Mouse (Mus musculus) C2C12 (cell line): ENCODE measurements around the gene Atxn7l1. TPM values are rescaled to one million over a fixed set of nuclear protein-coding genes. Genes with fewer than 3 reads are reported as not detected.

Source experiments
- H3K27me3 ChIP-seq: one replicate; pipeline ENCODE4 v1.6.1; 2011; ENCODE audit not compliant: control insufficient read depth, insufficient read depth, insufficient read length
- H3K36me3 ChIP-seq: one replicate; pipeline ENCODE4 v1.6.1; 2011; ENCODE audit not compliant: control insufficient read depth, insufficient read depth
- H3K4me3 ChIP-seq: one replicate; pipeline ENCODE4 v1.5.1; 2011; ENCODE audit warnings: mild to moderate bottlenecking, control low read depth; ENCODE audit not compliant: poor library complexity, insufficient read depth, severe bottlenecking
- H3K79me2 ChIP-seq: one replicate; pipeline ENCODE4 v1.6.1; 2011; ENCODE audit not compliant: control insufficient read depth, insufficient read depth
- H3K79me3 ChIP-seq: one replicate; pipeline ENCODE4 v1.6.1; 2011; ENCODE audit warnings: low read depth, control low read depth
- H3ac ChIP-seq: one replicate; pipeline ENCODE3; 2011; ENCODE audit warnings: low read depth; ENCODE audit not compliant: control insufficient read depth, insufficient read length
- CEBPB ChIP-seq: IDR thresholded peaks from one replicate; pipeline ENCODE4 v1.6.1; 2011; ENCODE audit warnings: low read depth, mild to moderate bottlenecking, control low read depth, moderate library complexity
- CTCF ChIP-seq: IDR thresholded peaks from one replicate; pipeline ENCODE4 v1.5.1; 2011; ENCODE audit not compliant: control insufficient read depth, insufficient read depth, insufficient read length
- FOSL1 ChIP-seq: IDR thresholded peaks from one replicate; pipeline ENCODE4 v1.8.0; 2011; ENCODE audit warnings: mild to moderate bottlenecking, low read length; ENCODE audit not compliant: poor library complexity, insufficient read depth, severe bottlenecking
- MAX ChIP-seq: IDR thresholded peaks from one replicate; pipeline ENCODE4 v1.6.1; 2011; ENCODE audit warnings: mild to moderate bottlenecking, control low read depth
- MYOD1 ChIP-seq: IDR thresholded peaks from one replicate; pipeline ENCODE4 v1.6.1; 2011; ENCODE audit warnings: low read depth; ENCODE audit not compliant: control insufficient read depth, insufficient read length
- MYOG ChIP-seq: IDR thresholded peaks from one replicate; pipeline ENCODE4 v1.6.1; 2011; ENCODE audit not compliant: control insufficient read depth, insufficient read length; ENCODE audit errors: extremely low read depth
- USF1 ChIP-seq: IDR thresholded peaks from one replicate; pipeline ENCODE4 v1.6.1; 2011; ENCODE audit warnings: low read depth, mild to moderate bottlenecking, control low read depth, moderate library complexity
- polyA plus RNA-seq: library from polyadenylated mRNA; unstranded; fragments of >200 nt; fragmentation: generic; extraction: Trizol; gene quantifications from one replicate; pipeline ENCODE4 v1.2.1, GENCODE M21; 2012; ENCODE audit warnings: missing spikeins

Atxn7l1 gene
- polyA plus RNA-seq, 1 experiment = 14.6 TPM

GRCm38 (mm10) chr12:33174171-33174570 lies 26.7 kb downstream of the Atxn7l1 start:
- Histone ChIP-seq H3K4me3 (no peak overlapping the region), H3ac (no peak overlapping the region), H3K79me2 (peaks cover 91% of the 10 kb centered on the region), H3K79me3 (peaks cover 33% of the 10 kb centered on the region), H3K36me3 (peaks cover 14% of the 10 kb centered on the region), H3K27me3 (no peaks in the 10 kb centered on the region)
- TF ChIP-seq FOSL1 = no peak
- TF ChIP-seq USF1 = no peak
- no peak for TF ChIP-seq CTCF
- no peak for TF ChIP-seq MYOD1
- no peak for TF ChIP-seq MAX
- TF ChIP-seq CEBPB = no peak
- TF ChIP-seq MYOG = no peak

- TF ChIP-seq USF1 = peak; percentile 72
- no peak for TF ChIP-seq CEBPB
Measured at GRCm38 (mm10) chr12:33174675-33175357, 27.3 kb downstream of the Atxn7l1 start.

GRCm38 (mm10) chr12:33175621-33176554 lies 28.4 kb downstream of the Atxn7l1 start:
- peak overlapping the region; percentile 51 for H3ac ChIP-seq
- no peaks in the 10 kb centered on the region for H3K27me3 ChIP-seq
- TF ChIP-seq FOSL1 (no peak), MYOD1 (peak; percentile 72)
- H3K36me3 ChIP-seq = peaks cover 9% of the 10 kb centered on the region
- peaks cover 28% of the 10 kb centered on the region for H3K79me3 ChIP-seq
- peak overlapping the region; percentile 7 for H3K4me3 ChIP-seq
- peaks cover 91% of the 10 kb centered on the region for H3K79me2 ChIP-seq

More at GRCm38 (mm10) chr12:33174675-33175357, 27.3 kb downstream of the Atxn7l1 start:
- H3K36me3 ChIP-seq = peaks cover 9% of the 10 kb centered on the region
- no peak overlapping the region for H3K4me3 ChIP-seq
- H3K27me3 ChIP-seq = no peaks in the 10 kb centered on the region
- peaks cover 91% of the 10 kb centered on the region for H3K79me2 ChIP-seq
- no peak overlapping the region for H3ac ChIP-seq
- H3K79me3 ChIP-seq = peaks cover 32% of the 10 kb centered on the region

GRCm38 (mm10) chr12:33176555-33176900 lies 29.0 kb downstream of the Atxn7l1 start:
- no peaks in the 10 kb centered on the region for H3K27me3 ChIP-seq
- H3K79me3 ChIP-seq = peaks cover 24% of the 10 kb centered on the region
- H3ac ChIP-seq = no peak overlapping the region
- H3K36me3 ChIP-seq = peaks cover 7% of the 10 kb centered on the region
- no peak for TF ChIP-seq USF1
- TF ChIP-seq MAX = no peak
- TF ChIP-seq CEBPB = no peak
- no peak for TF ChIP-seq FOSL1
- TF ChIP-seq CTCF = no peak
- no peak for TF ChIP-seq MYOD1
- TF ChIP-seq MYOG = no peak
- H3K79me2 ChIP-seq = peaks cover 90% of the 10 kb centered on the region
- peak overlapping the region; percentile 7 for H3K4me3 ChIP-seq

GRCm38 (mm10) chr12:33180421-33180820 lies 32.9 kb downstream of the Atxn7l1 start:
- H3K27me3 ChIP-seq = no peaks in the 10 kb centered on the region
- no peak overlapping the region for H3ac ChIP-seq
- peaks cover 26% of the 10 kb centered on the region for H3K79me3 ChIP-seq

GRCm38 (mm10) chr12:33181875-33182274 lies 34.4 kb downstream of the Atxn7l1 start:
- Histone ChIP-seq H3K4me3 (no peak overlapping the region), H3K79me2 (peaks cover 90% of the 10 kb centered on the region), H3ac (no peak overlapping the region), H3K36me3 (no peaks in the 10 kb centered on the region), H3K79me3 (peaks cover 29% of the 10 kb centered on the region), H3K27me3 (no peaks in the 10 kb centered on the region)
- TF ChIP-seq MAX (no peak), MYOG (no peak), USF1 (no peak), CEBPB (peak; percentile 95), MYOD1 (peak; percentile 94), CTCF (no peak), FOSL1 (peak; percentile 91)

More at GRCm38 (mm10) chr12:33180421-33180820, 32.9 kb downstream of the Atxn7l1 start:
- TF ChIP-seq MAX (no peak), CEBPB (peak; percentile 60), MYOG (no peak)
- no peaks in the 10 kb centered on the region for H3K36me3 ChIP-seq
- H3K79me2 ChIP-seq = peaks cover 87% of the 10 kb centered on the region
- H3K4me3 ChIP-seq = no peak overlapping the region
